Mouse (Mus musculus): Measurements from ENCODE around the gene Daam1. TPM values are rescaled to one million over a fixed set of nuclear protein-coding genes. Genes with fewer than 3 reads are reported as not detected.

Daam1 gene
- polyA plus RNA-seq, 2 experiments: 10.7 to 11.8 TPM

DNA sequence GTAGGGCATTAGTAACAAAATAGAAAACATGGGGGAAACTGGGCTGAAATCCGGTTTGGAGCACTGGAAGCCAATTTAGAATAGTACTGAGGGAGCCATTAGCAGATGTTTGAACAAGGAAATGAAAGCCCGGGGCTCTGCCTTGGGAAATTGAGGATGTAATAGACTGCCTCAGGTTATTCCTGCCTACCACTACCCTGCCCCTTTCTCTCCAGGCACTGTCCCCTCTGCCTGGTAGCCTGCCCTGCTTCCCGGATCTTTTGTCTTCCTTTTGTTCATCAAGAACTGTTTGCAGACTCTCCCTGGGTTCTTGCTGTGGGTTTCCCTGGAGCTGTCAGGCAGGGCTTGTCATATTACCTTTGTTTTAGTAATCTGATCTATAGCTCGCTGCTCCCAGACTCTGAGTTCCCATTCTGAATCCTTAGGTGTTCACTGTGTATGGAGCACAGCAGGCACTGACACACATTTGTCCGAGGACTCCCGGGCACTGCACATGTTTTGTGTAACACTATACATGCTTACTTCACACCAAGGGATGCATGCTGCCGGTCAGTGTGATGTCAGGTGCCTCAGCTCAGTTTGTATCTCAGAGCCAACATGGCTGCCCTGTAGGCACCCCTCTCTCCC is 61.0 kb downstream of the Daam1 start:
- no peak overlapping the region for H3K4me2 ChIP-seq (replicated peaks; ENCODE audit: low read depth, low read length, severe bottlenecking)
- 50% methylated on average over 7 of the region's 7 CpGs for WGBS
- no peak overlapping the region for H3K4me3 ChIP-seq (replicated peaks; ENCODE audit: low read length)
- H3K36me3 ChIP-seq (ENCODE audit: control insufficient read depth, insufficient read depth, low read length): peaks cover 5% of the 10 kb centered on the region; the same call in 1 of the 2 replicates
- H3K27ac ChIP-seq (replicated peaks; ENCODE audit: low read depth, low read length): no peak overlapping the region
- H3K4me1 ChIP-seq (ENCODE audit: control insufficient read depth, insufficient read depth, low read length): peaks cover 5% of the 10 kb centered on the region
- DNase-seq (ENCODE audit: low spot score) (no peak), ATAC-seq (ENCODE audit: low FRiP score, low read depth) (no peak)
- H3K9me3 ChIP-seq (ENCODE audit: control insufficient read depth, low read length): no peaks in the 10 kb centered on the region
- no peak for TF ChIP-seq POLR2A (IDR thresholded peaks at IDR 0.05; ENCODE audit: borderline replicate concordance, extremely low read depth, insufficient read depth, insufficient read length)
- H3K27me3 ChIP-seq (ENCODE audit: control insufficient read depth, insufficient read depth, low read length): no peaks in the 10 kb centered on the region
- H3K9ac ChIP-seq (ENCODE audit: low read depth, low read length, severe bottlenecking): no peak overlapping the region

DNA sequence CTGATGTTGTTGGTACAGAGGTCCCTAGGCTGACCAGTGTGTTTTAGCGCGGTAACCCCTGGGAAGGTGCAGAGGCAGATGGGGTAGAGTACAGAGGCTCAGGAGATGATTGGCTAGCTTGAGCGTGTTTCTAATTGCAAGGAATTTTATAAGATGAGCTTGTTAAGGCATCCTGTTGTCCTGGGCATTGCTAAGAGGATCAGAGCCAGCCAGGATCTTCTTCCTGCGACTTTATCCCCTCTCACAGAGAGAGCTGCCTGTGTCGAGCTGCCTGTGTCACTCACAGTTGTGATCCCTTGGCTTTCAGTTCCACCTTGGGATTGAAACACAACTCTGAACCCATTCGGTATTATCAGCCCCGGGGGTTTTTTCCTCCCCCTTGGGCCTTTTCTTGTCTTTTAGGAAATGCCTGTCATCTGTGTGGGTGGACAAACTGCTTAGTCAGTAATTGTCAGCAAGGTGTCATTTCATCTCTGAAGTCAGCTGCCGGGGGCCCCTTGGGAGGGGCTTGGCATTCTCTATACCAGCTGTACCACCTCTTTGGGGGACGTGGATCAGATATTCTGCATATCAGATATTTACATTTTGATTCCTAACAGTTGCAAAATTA is 62.2 kb downstream of the Daam1 start:
- no peak overlapping the region for H3K27ac ChIP-seq (replicated peaks; ENCODE audit: low read depth, low read length)
- TF ChIP-seq POLR2A (IDR thresholded peaks at IDR 0.05; ENCODE audit: borderline replicate concordance, extremely low read depth, insufficient read depth, insufficient read length): no peak
- H3K9me3 ChIP-seq (ENCODE audit: control insufficient read depth, low read length): no peaks in the 10 kb centered on the region
- no peaks in the 10 kb centered on the region for H3K27me3 ChIP-seq (ENCODE audit: control insufficient read depth, insufficient read depth, low read length)
- 57% methylated on average over 9 of the region's 9 CpGs for WGBS
- H3K4me3 ChIP-seq (replicated peaks; ENCODE audit: low read length): no peak overlapping the region
- H3K9ac ChIP-seq (ENCODE audit: low read depth, low read length, severe bottlenecking): no peak overlapping the region
- H3K36me3 ChIP-seq (ENCODE audit: control insufficient read depth, insufficient read depth, low read length): peaks cover 11% of the 10 kb centered on the region; the same call in 1 of the 2 replicates
- no peak for ATAC-seq (ENCODE audit: low FRiP score, low read depth)
- H3K4me1 ChIP-seq (ENCODE audit: control insufficient read depth, insufficient read depth, low read length): peaks cover 5% of the 10 kb centered on the region
- DNase-seq (ENCODE audit: low spot score): no peak
- H3K4me2 ChIP-seq (replicated peaks; ENCODE audit: low read depth, low read length, severe bottlenecking): no peak overlapping the region

DNA sequence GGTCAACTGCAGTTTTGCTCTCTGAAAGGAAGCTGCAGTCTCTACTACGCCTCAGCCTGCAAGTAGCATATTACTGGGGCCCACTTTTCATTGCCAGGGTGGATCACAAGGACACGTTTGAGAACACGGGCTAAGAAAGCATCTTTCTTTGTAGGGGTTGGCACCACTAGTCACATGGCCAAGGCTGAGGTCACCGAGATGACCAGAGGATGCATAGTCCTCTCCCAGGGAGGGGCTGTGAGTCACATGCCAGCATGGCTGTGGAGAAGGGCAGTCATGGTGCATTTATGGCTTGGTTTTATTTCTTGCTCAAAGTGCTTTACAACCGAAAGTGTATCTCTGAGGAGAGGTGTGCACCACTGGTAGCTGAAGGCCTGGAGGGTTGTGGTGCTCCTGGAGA is 67.4 kb downstream of the Daam1 start:
- H3K4me3 ChIP-seq (replicated peaks; ENCODE audit: low read length): no peak overlapping the region
- no peaks in the 10 kb centered on the region for H3K9me3 ChIP-seq (ENCODE audit: control insufficient read depth, low read length)
- no peak for TF ChIP-seq POLR2A (IDR thresholded peaks at IDR 0.05; ENCODE audit: borderline replicate concordance, extremely low read depth, insufficient read depth, insufficient read length)
- no peak for DNase-seq (ENCODE audit: low spot score)
- peaks cover 11% of the 10 kb centered on the region; the same call in 1 of the 2 replicates for H3K36me3 ChIP-seq (ENCODE audit: control insufficient read depth, insufficient read depth, low read length)
- H3K4me2 ChIP-seq (replicated peaks; ENCODE audit: low read depth, low read length, severe bottlenecking): no peak overlapping the region
- H3K27me3 ChIP-seq (ENCODE audit: control insufficient read depth, insufficient read depth, low read length): no peaks in the 10 kb centered on the region
- ATAC-seq (ENCODE audit: low FRiP score, low read depth): no peak
- WGBS: 65% methylated on average over 5 of the region's 5 CpGs
- no peaks in the 10 kb centered on the region; the same call in none of the 2 replicates for H3K4me1 ChIP-seq (ENCODE audit: control insufficient read depth, insufficient read depth, low read length)
- no peak overlapping the region for H3K9ac ChIP-seq (ENCODE audit: low read depth, low read length, severe bottlenecking)
- H3K27ac ChIP-seq (replicated peaks; ENCODE audit: low read depth, low read length): peak overlapping the region; percentile 33; the same call in 1 of the 2 replicates

DNA sequence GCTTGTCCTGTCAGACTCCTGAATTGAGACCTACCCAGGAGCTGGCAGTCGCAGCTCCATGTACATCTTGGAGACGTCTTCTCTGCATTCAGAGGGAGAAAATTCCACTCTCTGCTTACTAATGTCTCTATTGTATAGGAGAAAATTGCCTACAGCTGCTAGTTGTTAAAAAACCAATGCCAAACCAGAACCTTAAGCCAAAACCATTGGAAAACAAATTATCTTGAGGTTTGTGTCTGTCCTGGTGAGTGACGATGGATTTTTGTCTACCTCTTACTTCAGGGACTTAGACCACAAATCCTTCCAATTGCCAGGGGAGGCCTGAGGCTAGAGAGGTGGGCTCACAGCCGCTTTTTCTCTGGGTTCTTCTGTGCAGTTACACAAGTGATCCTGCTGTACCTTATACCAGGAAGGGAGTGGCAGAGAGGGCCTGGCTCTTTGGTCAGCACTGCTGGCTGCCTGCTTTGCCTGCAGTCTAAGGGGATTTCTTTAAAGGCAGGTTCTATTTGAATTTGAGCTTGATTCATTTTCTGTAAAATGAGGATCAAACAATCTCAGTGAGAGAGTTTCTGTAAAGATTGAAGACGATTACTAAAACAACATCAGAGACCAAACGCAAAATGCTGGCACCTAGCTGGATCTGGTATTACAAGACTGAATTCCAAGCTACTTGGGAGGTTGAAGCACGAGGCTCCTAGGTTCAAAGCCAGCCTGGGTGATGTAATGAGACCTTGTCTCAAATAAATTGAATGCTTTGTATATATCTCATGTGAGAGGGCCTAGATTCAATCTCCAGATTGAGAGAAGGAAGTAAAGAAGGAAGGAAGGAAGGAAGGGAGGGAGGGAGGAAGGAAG is 68.0 kb downstream of the Daam1 start:
- ATAC-seq (ENCODE audit: low FRiP score, low read depth): no peak
- peak overlapping the region; percentile 33; the same call in 1 of the 2 replicates for H3K27ac ChIP-seq (replicated peaks; ENCODE audit: low read depth, low read length)
- WGBS: 61% methylated on average over 7 of the region's 7 CpGs

DNA sequence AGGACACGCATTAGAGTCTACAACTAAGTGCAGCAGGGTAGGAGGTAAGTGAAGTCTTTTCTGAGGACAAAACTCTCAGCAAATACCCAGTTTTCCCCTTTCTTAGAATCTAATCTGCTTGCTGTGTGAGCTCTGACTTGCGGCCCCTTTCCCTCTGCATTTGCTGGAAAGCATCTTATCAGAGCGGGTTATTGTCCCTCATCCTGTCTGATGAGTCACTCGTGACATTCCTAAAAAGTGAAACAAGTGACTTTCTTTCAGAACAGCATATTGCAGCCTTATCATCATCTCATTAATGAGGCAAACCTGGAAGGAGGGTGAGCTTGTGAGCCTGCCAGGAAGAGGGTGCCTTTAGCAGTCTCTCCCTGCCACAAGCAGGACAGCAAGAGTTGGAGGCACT is 68.7 kb downstream of the Daam1 start:
- H3K27ac ChIP-seq (replicated peaks; ENCODE audit: low read depth, low read length): no peak overlapping the region
- H3K4me2 ChIP-seq (replicated peaks; ENCODE audit: low read depth, low read length, severe bottlenecking): no peak overlapping the region
- H3K4me1 ChIP-seq (ENCODE audit: control insufficient read depth, insufficient read depth, low read length): no peaks in the 10 kb centered on the region; the same call in 1 of the 2 replicates
- DNase-seq (ENCODE audit: low spot score) (no peak), ATAC-seq (ENCODE audit: low FRiP score, low read depth) (no peak)
- no peak overlapping the region for H3K9ac ChIP-seq (ENCODE audit: low read depth, low read length, severe bottlenecking)
- H3K4me3 ChIP-seq (replicated peaks; ENCODE audit: low read length): no peak overlapping the region
- H3K36me3 ChIP-seq (ENCODE audit: control insufficient read depth, insufficient read depth, low read length): peaks cover 11% of the 10 kb centered on the region; the same call in 1 of the 2 replicates
- 89% methylated on average over 4 of the region's 4 CpGs for WGBS
- no peaks in the 10 kb centered on the region for H3K9me3 ChIP-seq (ENCODE audit: control insufficient read depth, low read length)
- no peak for TF ChIP-seq POLR2A (IDR thresholded peaks at IDR 0.05; ENCODE audit: borderline replicate concordance, extremely low read depth, insufficient read depth, insufficient read length)
- no peaks in the 10 kb centered on the region for H3K27me3 ChIP-seq (ENCODE audit: control insufficient read depth, insufficient read depth, low read length)

More for the DNA sequence above, 68.0 kb downstream of the Daam1 start:
- no peak overlapping the region for H3K9ac ChIP-seq (ENCODE audit: low read depth, low read length, severe bottlenecking)
- H3K36me3 ChIP-seq (ENCODE audit: control insufficient read depth, insufficient read depth, low read length): peaks cover 11% of the 10 kb centered on the region; the same call in 1 of the 2 replicates
- no peaks in the 10 kb centered on the region for H3K9me3 ChIP-seq (ENCODE audit: control insufficient read depth, low read length)
- H3K4me1 ChIP-seq (ENCODE audit: control insufficient read depth, insufficient read depth, low read length): no peaks in the 10 kb centered on the region; the same call in 1 of the 2 replicates
- no peak for TF ChIP-seq POLR2A (IDR thresholded peaks at IDR 0.05; ENCODE audit: borderline replicate concordance, extremely low read depth, insufficient read depth, insufficient read length)
- peak; percentile 34 for DNase-seq (ENCODE audit: low spot score)
- no peak overlapping the region for H3K4me3 ChIP-seq (replicated peaks; ENCODE audit: low read length)
- no peak overlapping the region for H3K4me2 ChIP-seq (replicated peaks; ENCODE audit: low read depth, low read length, severe bottlenecking)
- H3K27me3 ChIP-seq (ENCODE audit: control insufficient read depth, insufficient read depth, low read length): no peaks in the 10 kb centered on the region

Data from limb, embryonic 14.5 days (tissue).